Mouse (Mus musculus): ENCODE data around the gene Runx3. TPM values are rescaled to one million over a fixed set of nuclear protein-coding genes. Genes with fewer than 3 reads are reported as not detected.

The Runx3 gene
- total and polyA plus RNA-seq, 2 experiments from 2014 or later = not detected

DNA sequence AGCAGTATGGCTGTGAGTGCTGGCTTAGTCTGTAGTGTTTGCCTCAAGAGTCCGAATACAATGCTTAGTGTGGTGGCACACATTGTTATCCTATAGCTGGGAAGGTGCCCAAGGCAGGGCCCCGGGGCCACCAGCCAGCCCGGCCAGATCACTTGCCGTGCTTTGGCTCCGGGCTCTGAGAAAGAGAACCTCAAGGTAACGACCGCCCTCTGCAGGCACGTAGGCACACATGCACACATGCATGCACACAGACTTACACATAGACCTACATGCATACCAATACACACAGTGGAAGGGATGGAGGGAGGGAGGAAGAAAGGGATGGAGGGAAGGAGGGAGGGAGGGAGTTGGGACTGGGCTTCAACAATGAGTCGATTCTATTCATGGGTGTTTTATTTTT lies 2.6 kb upstream of the Runx3 start:
- Histone ChIP-seq H3K36me3 (ENCODE audit: insufficient read depth, low read length) (no peaks in the 10 kb centered on the region), H3K4me2 (ENCODE audit: low read depth, low read length, poor library complexity, severe bottlenecking) (no peak overlapping the region), H3K27ac (ENCODE audit: low read depth, low read length) (no peak overlapping the region), H3K9ac (replicated peaks; ENCODE audit: low read length, poor library complexity, severe bottlenecking) (no peak overlapping the region), H3K27me3 (ENCODE audit: insufficient read depth, low read length) (no peaks in the 10 kb centered on the region), H3K9me3 (ENCODE audit: low read length) (no peaks in the 10 kb centered on the region), H3K4me1 (ENCODE audit: insufficient read depth, low read length) (no peaks in the 10 kb centered on the region), H3K4me3 (ENCODE audit: low read depth, low read length) (no peak overlapping the region)
- WGBS = 96% methylated on average over 9 of the region's 9 CpGs
- DNase-seq (ENCODE audit: low spot score) (no peak), ATAC-seq (ENCODE audit: low FRiP score) (no peak)
- TF ChIP-seq CTCF (IDR thresholded peaks at IDR 0.05) = no peak

DNA sequence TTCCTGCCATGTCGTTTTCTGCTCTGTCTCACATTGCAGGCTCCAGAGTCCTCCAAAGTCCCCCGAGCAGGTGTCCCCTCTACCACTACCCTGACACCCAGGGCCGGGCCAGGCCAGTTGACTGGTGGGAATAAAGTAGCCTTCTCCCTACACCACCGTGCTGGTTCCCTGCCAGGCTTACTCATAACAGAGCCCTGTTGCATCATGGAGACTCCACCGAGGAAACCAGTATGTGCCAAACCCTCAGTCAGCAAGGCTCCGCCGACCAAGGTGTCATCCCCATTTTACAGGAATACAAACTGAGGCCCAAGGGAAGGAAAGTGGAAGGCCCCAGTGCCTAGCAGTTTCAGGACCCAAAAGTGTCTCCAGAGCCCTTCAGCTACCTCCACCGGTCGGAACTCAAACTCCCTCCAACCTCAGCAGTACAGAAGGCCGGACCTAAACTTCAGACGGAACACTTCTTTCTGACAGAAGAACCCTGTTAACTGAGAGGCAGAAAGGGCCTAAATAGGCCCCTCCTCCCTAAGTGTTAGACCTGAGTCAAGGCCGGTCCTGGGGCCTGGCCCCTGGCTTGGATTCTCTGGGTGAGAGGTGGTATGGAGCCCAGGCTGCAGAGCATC lies 1.5 kb upstream of the Runx3 start:
- no peak for TF ChIP-seq CTCF (IDR thresholded peaks at IDR 0.05)

DNA sequence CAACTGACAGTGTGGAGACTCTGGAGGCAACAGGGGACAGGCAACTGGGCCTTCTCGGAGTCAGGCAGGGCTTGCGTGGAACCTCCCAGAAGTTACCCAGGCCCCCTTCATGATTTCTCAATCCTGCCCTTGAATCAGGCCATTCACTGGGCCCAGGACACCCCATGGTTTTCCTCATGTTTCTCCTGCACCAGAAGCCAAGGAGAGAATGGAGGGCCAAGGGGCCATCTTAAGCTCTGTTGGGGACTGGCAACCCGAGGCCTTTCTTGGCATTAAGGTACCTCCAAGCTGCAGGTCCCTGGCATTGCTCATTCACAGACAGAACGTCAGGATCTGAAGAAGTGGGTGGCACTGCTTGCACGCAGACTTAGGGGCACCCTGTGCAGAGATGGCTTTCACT lies 3.3 kb downstream of the Runx3 start:
- no peak for TF ChIP-seq CTCF (IDR thresholded peaks at IDR 0.05)
- Histone ChIP-seq H3K9me3 (ENCODE audit: low read length) (no peaks in the 10 kb centered on the region), H3K27me3 (ENCODE audit: insufficient read depth, low read length) (peaks cover 4% of the 10 kb centered on the region; the same call in 1 of the 2 replicates), H3K4me1 (ENCODE audit: insufficient read depth, low read length) (no peaks in the 10 kb centered on the region), H3K36me3 (ENCODE audit: insufficient read depth, low read length) (no peaks in the 10 kb centered on the region), H3K4me2 (ENCODE audit: low read depth, low read length, poor library complexity, severe bottlenecking) (no peak overlapping the region), H3K27ac (ENCODE audit: low read depth, low read length) (no peak overlapping the region), H3K9ac (replicated peaks; ENCODE audit: low read length, poor library complexity, severe bottlenecking) (no peak overlapping the region), H3K4me3 (ENCODE audit: low read depth, low read length) (no peak overlapping the region)
- DNase-seq (ENCODE audit: low spot score) (no peak), ATAC-seq (ENCODE audit: low FRiP score) (no peak)
- 81% methylated on average over 5 of the region's 5 CpGs for WGBS

More for the DNA sequence above, 1.5 kb upstream of the Runx3 start:
- WGBS = 92% methylated on average over 12 of the region's 12 CpGs
- no peak for ATAC-seq (ENCODE audit: low FRiP score)
- Histone ChIP-seq H3K36me3 (ENCODE audit: insufficient read depth, low read length) (no peaks in the 10 kb centered on the region), H3K4me2 (ENCODE audit: low read depth, low read length, poor library complexity, severe bottlenecking) (no peak overlapping the region), H3K9me3 (ENCODE audit: low read length) (no peaks in the 10 kb centered on the region), H3K27me3 (ENCODE audit: insufficient read depth, low read length) (no peaks in the 10 kb centered on the region), H3K4me1 (ENCODE audit: insufficient read depth, low read length) (no peaks in the 10 kb centered on the region), H3K27ac (ENCODE audit: low read depth, low read length) (no peak overlapping the region), H3K9ac (replicated peaks; ENCODE audit: low read length, poor library complexity, severe bottlenecking) (no peak overlapping the region), H3K4me3 (ENCODE audit: low read depth, low read length) (no peak overlapping the region)
- DNase-seq (ENCODE audit: low spot score) = no peak

DNA sequence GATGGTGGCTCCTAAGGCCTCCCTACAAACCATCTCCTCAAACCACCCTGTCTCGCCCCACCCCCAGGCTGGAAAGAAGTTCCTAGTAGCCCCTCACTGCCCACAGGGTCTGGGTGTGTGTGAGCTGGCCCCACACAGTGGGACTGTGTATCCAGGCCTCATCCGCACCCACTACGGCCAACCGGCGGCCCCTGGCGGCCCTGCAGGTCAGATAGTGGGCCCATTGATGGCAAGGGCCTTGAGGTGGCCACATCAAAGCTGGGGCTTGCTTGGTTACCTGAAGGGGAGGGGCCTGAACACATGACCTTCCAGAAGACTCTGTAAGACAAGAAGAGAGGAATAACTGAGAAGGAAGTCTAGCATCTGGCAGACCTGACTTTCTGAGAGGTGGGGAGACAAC lies 4.3 kb downstream of the Runx3 start:
- Histone ChIP-seq H3K36me3 (ENCODE audit: insufficient read depth, low read length) (no peaks in the 10 kb centered on the region), H3K4me3 (ENCODE audit: low read depth, low read length) (no peak overlapping the region), H3K9me3 (ENCODE audit: low read length) (no peaks in the 10 kb centered on the region), H3K27me3 (ENCODE audit: insufficient read depth, low read length) (peaks cover 4% of the 10 kb centered on the region; the same call in 1 of the 2 replicates), H3K4me1 (ENCODE audit: insufficient read depth, low read length) (no peaks in the 10 kb centered on the region), H3K9ac (replicated peaks; ENCODE audit: low read length, poor library complexity, severe bottlenecking) (no peak overlapping the region), H3K27ac (ENCODE audit: low read depth, low read length) (no peak overlapping the region), H3K4me2 (ENCODE audit: low read depth, low read length, poor library complexity, severe bottlenecking) (no peak overlapping the region)
- ATAC-seq (ENCODE audit: low FRiP score) (no peak), DNase-seq (ENCODE audit: low spot score) (no peak)
- 91% methylated on average over 6 of the region's 6 CpGs for WGBS
- no peak for TF ChIP-seq CTCF (IDR thresholded peaks at IDR 0.05)

DNA sequence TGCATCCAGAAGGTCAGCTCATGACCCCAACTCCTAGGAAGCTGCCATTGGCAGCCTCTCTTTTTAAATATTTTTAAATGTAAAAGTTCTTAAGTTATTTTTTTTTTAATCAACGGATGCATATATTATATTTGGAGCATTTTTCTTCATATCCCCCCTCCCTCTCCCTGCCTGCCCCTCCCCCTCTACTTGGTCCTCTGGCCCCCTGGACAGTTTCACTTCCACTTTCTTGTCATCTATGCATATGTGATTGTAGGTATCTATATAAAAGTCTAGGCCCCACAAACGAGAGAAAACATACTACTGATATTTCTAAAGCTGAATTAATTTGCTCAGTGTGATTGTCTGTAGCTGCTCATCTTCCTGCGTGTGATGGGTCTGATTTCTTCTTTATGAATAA lies 4.7 kb downstream of the Runx3 start:
- WGBS = 87% methylated on average over 3 of the region's 3 CpGs
- DNase-seq (ENCODE audit: low spot score) (no peak), ATAC-seq (ENCODE audit: low FRiP score) (no peak)
- no peak overlapping the region for H3K27ac ChIP-seq (ENCODE audit: low read depth, low read length)
- H3K4me1 ChIP-seq (ENCODE audit: insufficient read depth, low read length) = no peaks in the 10 kb centered on the region
- H3K36me3 ChIP-seq (ENCODE audit: insufficient read depth, low read length) = no peaks in the 10 kb centered on the region
- peaks cover 4% of the 10 kb centered on the region; the same call in 1 of the 2 replicates for H3K27me3 ChIP-seq (ENCODE audit: insufficient read depth, low read length)
- no peak overlapping the region for H3K9ac ChIP-seq (replicated peaks; ENCODE audit: low read length, poor library complexity, severe bottlenecking)
- no peak overlapping the region for H3K4me3 ChIP-seq (ENCODE audit: low read depth, low read length)
- H3K9me3 ChIP-seq (ENCODE audit: low read length) = no peaks in the 10 kb centered on the region
- TF ChIP-seq CTCF (IDR thresholded peaks at IDR 0.05) = no peak
- H3K4me2 ChIP-seq (ENCODE audit: low read depth, low read length, poor library complexity, severe bottlenecking) = no peak overlapping the region

DNA sequence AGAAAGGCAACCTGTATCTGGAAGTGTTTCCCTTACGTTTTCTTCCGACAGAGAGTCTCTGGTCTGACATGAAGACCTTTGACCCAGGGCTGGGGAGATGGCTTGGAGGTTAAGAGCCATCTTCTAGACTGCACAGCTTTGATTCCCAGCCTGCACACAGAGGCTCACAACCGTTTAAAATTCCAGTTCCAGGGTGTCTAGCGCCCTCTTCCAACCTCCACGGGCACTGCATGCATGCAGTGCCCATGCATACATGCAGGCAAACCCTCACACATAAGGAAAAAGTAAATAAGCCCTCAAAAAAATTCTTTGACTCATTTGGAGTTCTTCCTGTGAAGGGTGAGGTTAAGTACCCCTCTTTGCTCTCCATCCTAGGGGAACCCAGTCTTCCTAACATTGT lies 5.9 kb downstream of the Runx3 start:
- WGBS = 69% methylated on average over 5 of the region's 5 CpGs
- no peaks in the 10 kb centered on the region for H3K36me3 ChIP-seq (ENCODE audit: insufficient read depth, low read length)

More for the DNA sequence above, 5.9 kb downstream of the Runx3 start:
- ATAC-seq (ENCODE audit: low FRiP score) (no peak), DNase-seq (ENCODE audit: low spot score) (no peak)
- no peak overlapping the region for H3K9ac ChIP-seq (replicated peaks; ENCODE audit: low read length, poor library complexity, severe bottlenecking)
- TF ChIP-seq CTCF (IDR thresholded peaks at IDR 0.05) = no peak
- no peak overlapping the region for H3K4me3 ChIP-seq (ENCODE audit: low read depth, low read length)
- H3K9me3 ChIP-seq (ENCODE audit: low read length) = no peaks in the 10 kb centered on the region
- no peak overlapping the region for H3K4me2 ChIP-seq (ENCODE audit: low read depth, low read length, poor library complexity, severe bottlenecking)
- H3K27me3 ChIP-seq (ENCODE audit: insufficient read depth, low read length) = peaks cover 4% of the 10 kb centered on the region; the same call in 1 of the 2 replicates
- no peaks in the 10 kb centered on the region for H3K4me1 ChIP-seq (ENCODE audit: insufficient read depth, low read length)
- H3K27ac ChIP-seq (ENCODE audit: low read depth, low read length) = no peak overlapping the region

Data from midbrain, postnatal 0 days (tissue).